Mouse (Mus musculus): ENCODE measurements around the gene Zfp365. TPM values are rescaled to one million over a fixed set of nuclear protein-coding genes. Genes with fewer than 3 reads are reported as not detected.

Zfp365 gene
- polyA plus RNA-seq, 1 experiment from 2014 or later, result 3.2 TPM

GRCm38 (mm10) chr10:67868234-67868633, 44.2 kb downstream of the Zfp365 start:
- H3K27me3 ChIP-seq, result no peaks in the 10 kb centered on the region
- no peak overlapping the region for H3K4me3 ChIP-seq (replicated peaks)
- H3K9me3 ChIP-seq (replicated peaks), result no peaks in the 10 kb centered on the region
- no peaks in the 10 kb centered on the region for H3K36me3 ChIP-seq
- H3K4me1 ChIP-seq, result no peaks in the 10 kb centered on the region
- no peak overlapping the region for H3K9ac ChIP-seq
- no peak overlapping the region for H3K27ac ChIP-seq (replicated peaks)
- H3K4me2 ChIP-seq (replicated peaks), result no peak overlapping the region
- ATAC-seq (ENCODE audit: insufficient number of reproducible peaks, low FRiP score, low TSS enrichment, low read depth), result no peak
- WGBS, result 73% methylated on average over 3 of the region's 3 CpGs

GRCm38 (mm10) chr10:67865841-67866240, 46.6 kb downstream of the Zfp365 start:
- no peaks in the 10 kb centered on the region for H3K36me3 ChIP-seq
- no peak overlapping the region for H3K9ac ChIP-seq
- H3K9me3 ChIP-seq (replicated peaks), result no peaks in the 10 kb centered on the region
- no peaks in the 10 kb centered on the region for H3K27me3 ChIP-seq
- H3K4me1 ChIP-seq, result no peaks in the 10 kb centered on the region
- H3K4me2 ChIP-seq (replicated peaks), result no peak overlapping the region
- WGBS, result 91% methylated on average over 6 of the region's 6 CpGs
- no peak overlapping the region for H3K27ac ChIP-seq (replicated peaks)
- no peak for ATAC-seq (ENCODE audit: insufficient number of reproducible peaks, low FRiP score, low TSS enrichment, low read depth)
- no peak overlapping the region for H3K4me3 ChIP-seq (replicated peaks)

GRCm38 (mm10) chr10:67865063-67865462, 47.4 kb downstream of the Zfp365 start:
- Histone ChIP-seq H3K9ac (no peak overlapping the region), H3K4me3 (replicated peaks) (no peak overlapping the region), H3K27me3 (no peaks in the 10 kb centered on the region), H3K36me3 (no peaks in the 10 kb centered on the region), H3K27ac (replicated peaks) (no peak overlapping the region), H3K4me2 (replicated peaks) (no peak overlapping the region), H3K4me1 (no peaks in the 10 kb centered on the region), H3K9me3 (replicated peaks) (no peaks in the 10 kb centered on the region)
- 73% methylated on average over 3 of the region's 3 CpGs for WGBS
- ATAC-seq (ENCODE audit: insufficient number of reproducible peaks, low FRiP score, low TSS enrichment, low read depth), result no peak

GRCm38 (mm10) chr10:67862331-67862730, 50.1 kb downstream of the Zfp365 start:
- Histone ChIP-seq H3K9me3 (replicated peaks) (no peaks in the 10 kb centered on the region), H3K4me1 (no peaks in the 10 kb centered on the region), H3K36me3 (no peaks in the 10 kb centered on the region), H3K27ac (replicated peaks) (no peak overlapping the region), H3K9ac (no peak overlapping the region), H3K27me3 (no peaks in the 10 kb centered on the region; the same call in 1 of the 2 replicates), H3K4me3 (replicated peaks) (no peak overlapping the region), H3K4me2 (replicated peaks) (no peak overlapping the region)
- no peak for ATAC-seq (ENCODE audit: insufficient number of reproducible peaks, low FRiP score, low TSS enrichment, low read depth)
- WGBS, result 10% methylated on average over 7 of the region's 7 CpGs

- no peak overlapping the region for H3K27ac ChIP-seq (replicated peaks)
- H3K9me3 ChIP-seq (replicated peaks), result no peaks in the 10 kb centered on the region
- no peak overlapping the region for H3K4me3 ChIP-seq (replicated peaks)
- no peak overlapping the region for H3K4me2 ChIP-seq (replicated peaks)
- H3K27me3 ChIP-seq, result no peaks in the 10 kb centered on the region; the same call in 1 of the 2 replicates
- no peak for ATAC-seq (ENCODE audit: insufficient number of reproducible peaks, low FRiP score, low TSS enrichment, low read depth)
- 16% methylated on average over 8 of the region's 8 CpGs for WGBS
- H3K4me1 ChIP-seq, result no peaks in the 10 kb centered on the region
- no peaks in the 10 kb centered on the region for H3K36me3 ChIP-seq
- H3K9ac ChIP-seq, result no peak overlapping the region
These were observed 53.6 kb downstream of the Zfp365 start for GRCm38 (mm10) chr10:67858878-67859277.

- Histone ChIP-seq H3K9me3 (replicated peaks) (no peaks in the 10 kb centered on the region), H3K4me1 (no peaks in the 10 kb centered on the region), H3K27me3 (no peaks in the 10 kb centered on the region; the same call in 1 of the 2 replicates), H3K27ac (replicated peaks) (no peak overlapping the region), H3K9ac (no peak overlapping the region), H3K4me2 (replicated peaks) (no peak overlapping the region), H3K4me3 (replicated peaks) (no peak overlapping the region), H3K36me3 (no peaks in the 10 kb centered on the region)
- 68% methylated on average over 4 of the region's 4 CpGs for WGBS
- no peak for ATAC-seq (ENCODE audit: insufficient number of reproducible peaks, low FRiP score, low TSS enrichment, low read depth)
These were observed 54.9 kb downstream of the Zfp365 start for GRCm38 (mm10) chr10:67857561-67857906.

- no peak overlapping the region for H3K4me2 ChIP-seq (replicated peaks)
- H3K27ac ChIP-seq (replicated peaks), result no peak overlapping the region
- H3K9me3 ChIP-seq (replicated peaks), result no peaks in the 10 kb centered on the region
- H3K9ac ChIP-seq, result no peak overlapping the region
- H3K27me3 ChIP-seq, result no peaks in the 10 kb centered on the region; the same call in 1 of the 2 replicates
- no peak overlapping the region for H3K4me3 ChIP-seq (replicated peaks)
- no peak for ATAC-seq (ENCODE audit: insufficient number of reproducible peaks, low FRiP score, low TSS enrichment, low read depth)
- no peaks in the 10 kb centered on the region for H3K4me1 ChIP-seq
- no peaks in the 10 kb centered on the region for H3K36me3 ChIP-seq
- WGBS, result 85% methylated on average over 14 of the region's 14 CpGs
These were observed 55.5 kb downstream of the Zfp365 start for GRCm38 (mm10) chr10:67856791-67857560.

- Histone ChIP-seq H3K9me3 (replicated peaks) (no peaks in the 10 kb centered on the region), H3K4me2 (replicated peaks) (no peak overlapping the region), H3K4me1 (no peaks in the 10 kb centered on the region), H3K9ac (no peak overlapping the region), H3K27ac (replicated peaks) (no peak overlapping the region), H3K4me3 (replicated peaks) (no peak overlapping the region), H3K36me3 (no peaks in the 10 kb centered on the region), H3K27me3 (no peaks in the 10 kb centered on the region; the same call in 1 of the 2 replicates)
- no peak for ATAC-seq (ENCODE audit: insufficient number of reproducible peaks, low FRiP score, low TSS enrichment, low read depth)
- WGBS, result 52% methylated on average over 5 of the region's 5 CpGs
These were observed 56.7 kb downstream of the Zfp365 start for GRCm38 (mm10) chr10:67855760-67856159.

GRCm38 (mm10) chr10:67852411-67852810, 60.1 kb downstream of the Zfp365 start:
- Histone ChIP-seq H3K9ac (no peak overlapping the region), H3K36me3 (no peaks in the 10 kb centered on the region), H3K4me3 (replicated peaks) (no peak overlapping the region), H3K4me2 (replicated peaks) (no peak overlapping the region), H3K27me3 (no peaks in the 10 kb centered on the region; the same call in 1 of the 2 replicates), H3K27ac (replicated peaks) (no peak overlapping the region), H3K9me3 (replicated peaks) (no peaks in the 10 kb centered on the region), H3K4me1 (no peaks in the 10 kb centered on the region)
- no peak for ATAC-seq (ENCODE audit: insufficient number of reproducible peaks, low FRiP score, low TSS enrichment, low read depth)
- WGBS, result 43% methylated on average over 6 of the region's 6 CpGs

- no peak overlapping the region for H3K9ac ChIP-seq
- no peaks in the 10 kb centered on the region for H3K36me3 ChIP-seq
- H3K27me3 ChIP-seq, result no peaks in the 10 kb centered on the region
- H3K4me2 ChIP-seq (replicated peaks), result no peak overlapping the region
- no peak overlapping the region for H3K27ac ChIP-seq (replicated peaks)
- no peak overlapping the region for H3K4me3 ChIP-seq (replicated peaks)
- ATAC-seq (ENCODE audit: insufficient number of reproducible peaks, low FRiP score, low TSS enrichment, low read depth), result peak; percentile 43; the same call in 1 of the 2 replicates
- 74% methylated on average over 6 of the region's 6 CpGs for WGBS
- H3K9me3 ChIP-seq (replicated peaks), result no peaks in the 10 kb centered on the region
- 0 out of 2 replicates have a peak, but pooled peaks cover under 1% of the 10 kb centered on the region for H3K4me1 ChIP-seq
These were observed 61.4 kb downstream of the Zfp365 start for GRCm38 (mm10) chr10:67851079-67851478.

- 55% methylated on average over 14 of the region's 14 CpGs for WGBS
- no peak overlapping the region for H3K4me3 ChIP-seq (replicated peaks)
- H3K36me3 ChIP-seq, result no peaks in the 10 kb centered on the region
- no peak overlapping the region for H3K4me2 ChIP-seq (replicated peaks)
- no peak overlapping the region for H3K27ac ChIP-seq (replicated peaks)
- 0 out of 2 replicates have a peak, but pooled peaks cover 4% of the 10 kb centered on the region for H3K4me1 ChIP-seq
- no peaks in the 10 kb centered on the region for H3K27me3 ChIP-seq
- H3K9me3 ChIP-seq (replicated peaks), result no peaks in the 10 kb centered on the region
- no peak for ATAC-seq (ENCODE audit: insufficient number of reproducible peaks, low FRiP score, low TSS enrichment, low read depth)
- no peak overlapping the region for H3K9ac ChIP-seq
These were observed 66.3 kb downstream of the Zfp365 start for GRCm38 (mm10) chr10:67846016-67846650.

Measured in embryonic facial prominence, embryonic 15.5 days (tissue).